Mouse (Mus musculus) olfactory bulb, adult 2 months (tissue): ENCODE measurements at regions not wholly inside any gene's neighbourhood (a gene's known extent, or its start where the extent isn't known, plus 50 kb on each side); places are given as distances from the start of the nearest gene placed in this dataset.

Experiments used
- CTCF ChIP-seq: fragments of 200-500 bp; IDR thresholded peaks from 2 replicates; pipeline ENCODE4 v1.5.1; 2012; ENCODE audit warnings: low read depth, mild to moderate bottlenecking, low read length, moderate library complexity; ENCODE audit not compliant: insufficient read depth
- POLR2A ChIP-seq: fragments of 200-500 bp; IDR thresholded peaks from 2 replicates; pipeline ENCODE4 v1.6.1; 2012; ENCODE audit warnings: mild to moderate bottlenecking, low read depth, low read length, moderate library complexity; ENCODE audit not compliant: insufficient read depth

DNA sequence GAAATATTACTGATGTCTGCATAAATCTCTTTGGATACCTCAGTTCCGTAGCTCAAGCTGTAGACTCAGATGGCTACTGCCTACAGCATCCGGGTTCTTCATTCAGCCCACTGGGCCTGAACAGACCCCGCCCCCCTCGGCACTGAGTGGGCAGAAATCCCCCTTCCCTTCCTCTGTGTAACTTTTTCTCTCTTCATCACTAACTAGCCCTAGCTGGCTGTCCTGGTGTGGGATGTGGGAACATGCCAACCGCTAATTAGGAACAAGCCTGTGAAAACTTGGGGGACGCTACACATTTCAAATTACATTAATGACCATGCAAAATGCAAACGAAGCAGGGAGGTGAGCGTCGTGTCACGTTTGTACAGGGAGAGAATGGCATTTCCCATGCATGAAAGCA is 147.5 kb downstream of the Sp3 start:
- no peak for TF ChIP-seq CTCF
- no peak for TF ChIP-seq POLR2A
